Mouse (Mus musculus) splenic B cell, adult 2 months (primary cell): ENCODE data around the gene Raver2.

Experiments used
- DNase-seq: peaks from one replicate; pipeline ENCODE4 v3.0.0-alpha.2; 2011; ENCODE audit warnings: low read depth, low spot score
- H3K27me3 ChIP-seq: 2 replicates; pipeline ENCODE4 v1.6.1; 2012; ENCODE audit warnings: mild to moderate bottlenecking, low read length, moderate library complexity, mixed read lengths; ENCODE audit not compliant: control insufficient read depth, poor library complexity, insufficient read depth, severe bottlenecking
- H3K36me3 ChIP-seq: 2 replicates; pipeline ENCODE4 v1.6.1; 2012; ENCODE audit warnings: mild to moderate bottlenecking, low read length, moderate library complexity, mixed read lengths; ENCODE audit not compliant: control insufficient read depth, poor library complexity, insufficient read depth, severe bottlenecking

Gene Raver2

GRCm38 (mm10) chr4:101144361-101144760 is 75.6 kb downstream of the Raver2 start:
- Histone ChIP-seq H3K36me3 (no peaks in the 10 kb centered on the region), H3K27me3 (no peaks in the 10 kb centered on the region)
- no peak for DNase-seq

- H3K27me3 ChIP-seq = no peaks in the 10 kb centered on the region
- H3K36me3 ChIP-seq = no peaks in the 10 kb centered on the region
- DNase-seq = no peak
Observed at GRCm38 (mm10) chr4:101144790-101145189, 76.0 kb downstream of the Raver2 start.

- peak; percentile 80 for DNase-seq
- Histone ChIP-seq H3K36me3 (peaks cover 2% of the 10 kb centered on the region; the same call in 1 of the 2 replicates), H3K27me3 (no peaks in the 10 kb centered on the region)
Observed at GRCm38 (mm10) chr4:101146047-101146745, 77.4 kb downstream of the Raver2 start.

- DNase-seq = peak; percentile 23
- H3K36me3 ChIP-seq = peaks cover 5% of the 10 kb centered on the region; the same call in 1 of the 2 replicates
- H3K27me3 ChIP-seq = no peaks in the 10 kb centered on the region
Observed at GRCm38 (mm10) chr4:101146891-101147655, 78.3 kb downstream of the Raver2 start.

- peak; percentile 21 for DNase-seq
- H3K27me3 ChIP-seq = no peaks in the 10 kb centered on the region
- H3K36me3 ChIP-seq = peaks cover 35% of the 10 kb centered on the region
Observed at GRCm38 (mm10) chr4:101155541-101155940, 86.8 kb downstream of the Raver2 start.

GRCm38 (mm10) chr4:101157476-101157875 is 88.7 kb downstream of the Raver2 start:
- peaks cover 32% of the 10 kb centered on the region for H3K36me3 ChIP-seq

GRCm38 (mm10) chr4:101158282-101158681 is 89.5 kb downstream of the Raver2 start:
- no peak for DNase-seq
- H3K36me3 ChIP-seq = peaks cover 35% of the 10 kb centered on the region
- no peaks in the 10 kb centered on the region for H3K27me3 ChIP-seq

More at GRCm38 (mm10) chr4:101157476-101157875, 88.7 kb downstream of the Raver2 start:
- no peak for DNase-seq
- no peaks in the 10 kb centered on the region for H3K27me3 ChIP-seq

GRCm38 (mm10) chr4:101159191-101159764 is 90.5 kb downstream of the Raver2 start:
- DNase-seq = no peak
- no peaks in the 10 kb centered on the region for H3K27me3 ChIP-seq
- H3K36me3 ChIP-seq = peaks cover 41% of the 10 kb centered on the region

GRCm38 (mm10) chr4:101160821-101161220 is 92.0 kb downstream of the Raver2 start:
- no peaks in the 10 kb centered on the region for H3K27me3 ChIP-seq
- H3K36me3 ChIP-seq = peaks cover 37% of the 10 kb centered on the region
- no peak for DNase-seq

- no peak for DNase-seq
- H3K36me3 ChIP-seq = peaks cover 26% of the 10 kb centered on the region
- no peaks in the 10 kb centered on the region for H3K27me3 ChIP-seq
Observed at GRCm38 (mm10) chr4:101164189-101164588, 95.4 kb downstream of the Raver2 start.

GRCm38 (mm10) chr4:101164673-101165072 is 95.9 kb downstream of the Raver2 start:
- no peaks in the 10 kb centered on the region for H3K27me3 ChIP-seq
- DNase-seq = no peak
- peaks cover 25% of the 10 kb centered on the region for H3K36me3 ChIP-seq

- peaks cover 23% of the 10 kb centered on the region for H3K36me3 ChIP-seq
- H3K27me3 ChIP-seq = no peaks in the 10 kb centered on the region
- DNase-seq = no peak
Observed at GRCm38 (mm10) chr4:101165776-101166175, 97.0 kb downstream of the Raver2 start.

- Histone ChIP-seq H3K36me3 (peaks cover 20% of the 10 kb centered on the region), H3K27me3 (no peaks in the 10 kb centered on the region)
- no peak for DNase-seq
Observed at GRCm38 (mm10) chr4:101167777-101168176, 99.0 kb downstream of the Raver2 start.

GRCm38 (mm10) chr4:101168189-101168778 is 99.5 kb downstream of the Raver2 start:
- Histone ChIP-seq H3K36me3 (peaks cover 18% of the 10 kb centered on the region), H3K27me3 (no peaks in the 10 kb centered on the region)
- peak; percentile 84 for DNase-seq

- DNase-seq = peak; percentile 56
- H3K27me3 ChIP-seq = no peaks in the 10 kb centered on the region
- H3K36me3 ChIP-seq = peaks cover 12% of the 10 kb centered on the region
Observed at GRCm38 (mm10) chr4:101172738-101173137, 104.0 kb downstream of the Raver2 start.
